23 mouse cellular contexts compared by ENCODE assay signal in the genomic region with DNA sequence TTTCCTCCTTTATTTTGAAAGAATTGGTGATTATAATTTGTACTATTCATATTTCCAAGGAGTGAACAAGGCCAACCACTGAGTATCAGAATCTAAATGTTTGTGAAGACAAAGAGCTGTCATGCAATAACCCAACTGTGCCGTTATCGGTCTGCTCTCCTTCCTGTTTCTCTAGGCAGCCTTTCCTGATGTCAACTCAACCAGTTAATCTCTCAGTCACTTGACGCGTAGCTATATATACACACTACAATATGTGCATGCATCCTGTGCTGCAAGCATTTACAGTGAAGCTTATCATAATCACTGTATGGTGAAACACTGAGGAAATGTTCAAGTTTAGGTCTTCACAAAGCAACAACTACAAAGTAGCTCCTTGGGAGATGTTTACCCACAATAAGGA. TPM values are rescaled to one million over a fixed set of nuclear protein-coding genes. Genes with fewer than 3 reads are reported as not detected.
DNase-seq lines count a peak whose midpoint lies in the region; ATAC-seq and TF ChIP-seq lines count a peak whose summit lies in the region.
"Had no signal": no experiment of that assay in that cellular context is flagged by ENCODE, and none has a peak within 500 bp of the region (broad histone marks: within the 10 kb centered on the region; RNA-seq: fewer than 3 reads in every experiment).

No protein-coding gene starts in this region.

- DNase-seq in CD4-positive, CD25-positive, alpha-beta regulatory T cell, adult 2 months (ENCODE audit: low read depth, low spot score), result peak; percentile 27
- DNase-seq in liver, postnatal 0 days, result no peak
- DNase-seq in gastrocnemius, postnatal 10 days, result no peak
- DNase-seq in kidney, adult 8-10 months, result no peak
- DNase-seq: adrenal gland, postnatal 36 days; cerebellum, adult 11-12 months; cerebellum, postnatal 10 days; gastrocnemius, adult 2 months; heart, postnatal 14 days; layer of hippocampus, adult 9-11 months; midbrain, embryonic 14.5 days; right cerebral cortex, postnatal 14 days; thymus, postnatal 25 days had no signal

- H3K27me3 ChIP-seq in liver, postnatal 0 days (ENCODE audit: insufficient read depth, low read length), result no peaks in the 10 kb centered on the region
- H3K27me3 ChIP-seq: embryonic facial prominence, embryonic 12.5 days; heart, embryonic 13.5 days had no signal

- TF ChIP-seq EP300 in liver, postnatal 0 days (IDR thresholded peaks at IDR 0.05; ENCODE audit: low read depth), result no peak

- ATAC-seq in common myeloid progenitor, adult 5-6 weeks (replicated peaks; ENCODE audit: low read depth, poor library complexity, severe bottlenecking), result peak; percentile 83
- ATAC-seq in liver, postnatal 0 days, result peak; percentile 33; the same call in 1 of the 2 replicates
- peak; percentile 66; the same call in 1 of the 2 replicates for ATAC-seq in neutrophil, adult 5-6 weeks (ENCODE audit: extremely low read depth, insufficient number of reproducible peaks, low FRiP score, poor library complexity, severe bottlenecking)
- ATAC-seq in cerebellum, adult (ENCODE audit: insufficient number of reproducible peaks, low FRiP score, low TSS enrichment), result no peak
- ATAC-seq: intestine, postnatal 0 days; Patski had no signal

- no peak overlapping the region for H3K27ac ChIP-seq in liver, postnatal 0 days (ENCODE audit: low read depth)
- H3K27ac ChIP-seq: embryonic facial prominence, embryonic 12.5 days; gastrocnemius, adult 2 months; heart, embryonic 13.5 days; left cerebral cortex, adult 2 months; limb, embryonic 10.5 days; stomach, embryonic 15.5 days had no signal

- H3K9me3 ChIP-seq in liver, postnatal 0 days (ENCODE audit: low read length), result no peaks in the 10 kb centered on the region
- H3K9me3 ChIP-seq: embryonic facial prominence, embryonic 12.5 days; heart, embryonic 13.5 days; limb, embryonic 10.5 days; stomach, embryonic 15.5 days had no signal

- H3K4me1 ChIP-seq in liver, postnatal 0 days (ENCODE audit: insufficient read depth), result no peaks in the 10 kb centered on the region
- H3K4me1 ChIP-seq: embryonic facial prominence, embryonic 12.5 days; heart, embryonic 13.5 days; limb, embryonic 10.5 days; stomach, embryonic 15.5 days had no signal

- no peak overlapping the region for H3K4me3 ChIP-seq in liver, postnatal 0 days (ENCODE audit: low read depth, low read length)
- H3K4me3 ChIP-seq: embryonic facial prominence, embryonic 12.5 days; gastrocnemius, adult 2 months; heart, embryonic 13.5 days; left cerebral cortex, adult 2 months; limb, embryonic 10.5 days; stomach, embryonic 15.5 days had no signal

- no peak overlapping the region for H3K4me2 ChIP-seq in liver, postnatal 0 days (ENCODE audit: low read depth, low read length)
- H3K4me2 ChIP-seq: embryonic facial prominence, embryonic 12.5 days; heart, embryonic 13.5 days; stomach, embryonic 15.5 days had no signal

- H3K36me3 ChIP-seq in liver, postnatal 0 days (replicated peaks; ENCODE audit: insufficient read depth, low read length), result no peaks in the 10 kb centered on the region
- H3K36me3 ChIP-seq: embryonic facial prominence, embryonic 12.5 days; heart, embryonic 13.5 days; limb, embryonic 10.5 days; stomach, embryonic 15.5 days had no signal

- no peak for TF ChIP-seq CTCF in liver, postnatal 0 days (IDR thresholded peaks at IDR 0.05; ENCODE audit: low read depth)

- H3K9ac ChIP-seq in liver, postnatal 0 days (replicated peaks), result no peak overlapping the region
- H3K9ac ChIP-seq: embryonic facial prominence, embryonic 12.5 days; heart, embryonic 13.5 days; stomach, embryonic 15.5 days had no signal

- 38% methylated on average over 4 of the region's 4 CpGs for WGBS in liver, postnatal 0 days (ENCODE audit: insufficient replicate concordance)

RNA-seq across cellular contexts. Expression of a gene that starts 19.0 kb away (rescaled TPM):
- total RNA-seq in common myeloid progenitor, adult 5-6 weeks (2017), result 84.5 and 111 TPM in 2 replicates
- polyA plus RNA-seq in liver, postnatal 0 days (2015; fragmentation: Nextera tagmentation; extraction: Ambion mirVana), result 10.9 and 11.9 TPM in 2 replicates
- total RNA-seq in neutrophil, adult 5-6 weeks (2017), result 112 and 115 TPM in 2 replicates
- 1 to 10 TPM in 1 of 2 experiments, under 1 TPM in 1; 0.78 to 1.3 TPM for total RNA-seq in gastrocnemius, postnatal 10 days (2021)
- polyA plus RNA-seq: Patski had no signal

RNA-seq across cellular contexts. Expression of a gene that starts 21.1 kb away (rescaled TPM):
- 6,063 and 10,653 TPM in 2 replicates for total RNA-seq in common myeloid progenitor, adult 5-6 weeks (2017)
- polyA plus RNA-seq in liver, postnatal 0 days (2015; fragmentation: Nextera tagmentation; extraction: Ambion mirVana), result 306 and 323 TPM in 2 replicates
- total RNA-seq in neutrophil, adult 5-6 weeks (2017), result 857 and 908 TPM in 2 replicates
- total RNA-seq in gastrocnemius, postnatal 10 days (2021), result 100 to 1,000 TPM; 251 to 261 TPM

RNA-seq across cellular contexts. Expression of a gene that starts 22.7 kb away (rescaled TPM):
- total RNA-seq in common myeloid progenitor, adult 5-6 weeks (2017), result 154 and 173 TPM in 2 replicates
- 106 and 115 TPM in 2 replicates for polyA plus RNA-seq in liver, postnatal 0 days (2015; fragmentation: Nextera tagmentation; extraction: Ambion mirVana)
- 15.0 and 17.5 TPM in 2 replicates for total RNA-seq in neutrophil, adult 5-6 weeks (2017)
- 10 to 100 TPM; 16.1 to 19.7 TPM for total RNA-seq in gastrocnemius, postnatal 10 days (2021)

RNA-seq across cellular contexts. Expression of a gene that starts 36.6 kb away (rescaled TPM):
- total RNA-seq in common myeloid progenitor, adult 5-6 weeks (2017), result 7.4 and 9.5 TPM in 2 replicates
- polyA plus RNA-seq in liver, postnatal 0 days (2015; fragmentation: Nextera tagmentation; extraction: Ambion mirVana), result 2.8 and 3.2 TPM in 2 replicates
- total RNA-seq in neutrophil, adult 5-6 weeks (2017), result 11.0 and 15.0 TPM in 2 replicates
- 1 to 10 TPM; 2.0 to 2.5 TPM for total RNA-seq in gastrocnemius, postnatal 10 days (2021)

RNA-seq across cellular contexts. Expression of a gene that starts 36.7 kb away (rescaled TPM):
- 169 and 185 TPM in 2 replicates for total RNA-seq in common myeloid progenitor, adult 5-6 weeks (2017)
- 50.6 and 55.7 TPM in 2 replicates for polyA plus RNA-seq in liver, postnatal 0 days (2015; fragmentation: Nextera tagmentation; extraction: Ambion mirVana)
- total RNA-seq in neutrophil, adult 5-6 weeks (2017), result 201 and 219 TPM in 2 replicates
- total RNA-seq in gastrocnemius, postnatal 10 days (2021), result 10 to 100 TPM; 59.1 to 65.2 TPM

Comparison
In these comparisons a context has a peak if more than half of its experiments do, and no peak if none do; other contexts are left out.
1. RNA of a gene that starts 19.0 kb away (total RNA-seq): 112 to 115 TPM in neutrophil, adult 5-6 weeks and 84.5 to 111 TPM in common myeloid progenitor, adult 5-6 weeks; 0.78 to 1.3 TPM in gastrocnemius, postnatal 10 days; every median in the first group is over 10 times any median in the second.